Mouse (Mus musculus): ENCODE data around the gene Eif3a. TPM values are rescaled to one million over a fixed set of nuclear protein-coding genes. Genes with fewer than 3 reads are reported as not detected.

The Eif3a gene
- polyA plus RNA-seq, 1 experiment = 454 TPM

DNA sequence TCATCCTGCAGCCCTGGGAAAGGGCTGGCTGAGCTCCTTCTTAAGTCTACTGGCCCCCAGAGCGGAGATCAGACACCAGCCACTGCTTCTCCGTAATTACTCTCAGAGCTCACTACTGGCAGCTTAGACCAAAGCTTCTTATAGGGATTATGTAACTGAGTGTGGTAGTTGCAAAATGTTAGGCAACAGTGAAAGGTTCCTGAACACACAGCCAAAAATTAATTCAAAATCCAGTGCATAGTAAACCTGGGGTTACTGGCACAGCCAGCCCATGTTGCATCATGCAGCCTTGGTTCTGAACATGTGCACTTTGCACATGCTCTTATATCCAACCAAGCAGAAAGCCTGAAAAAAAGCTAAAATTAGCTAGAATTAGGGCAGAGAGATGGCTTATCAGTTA, 4.8 kb upstream of the Eif3a start:
- Histone ChIP-seq H3K36me3 (ENCODE audit: control insufficient read depth, insufficient read depth, low read length, poor library complexity, severe bottlenecking) (no peaks in the 10 kb centered on the region), H3K4me1 (ENCODE audit: control insufficient read depth, insufficient read depth, low read length) (no peaks in the 10 kb centered on the region), H3K9me3 (replicated peaks; ENCODE audit: control insufficient read depth, insufficient read depth, low read length, poor library complexity, severe bottlenecking) (no peaks in the 10 kb centered on the region), H3K9ac (ENCODE audit: low read depth, poor library complexity, severe bottlenecking) (no peak overlapping the region), H3K27me3 (ENCODE audit: control insufficient read depth, insufficient read depth, low read length, poor library complexity, severe bottlenecking) (no peaks in the 10 kb centered on the region), H3K4me3 (ENCODE audit: low read depth, low read length) (no peak overlapping the region), H3K27ac (ENCODE audit: insufficient read depth, low read length) (no peak overlapping the region)
- no peak for TF ChIP-seq EP300 (IDR thresholded peaks at IDR 0.05; ENCODE audit: insufficient read depth, low read depth, low read length)
- TF ChIP-seq POLR2A (IDR thresholded peaks at IDR 0.05; ENCODE audit: insufficient read depth, low read length) = no peak
- TF ChIP-seq CTCF (IDR thresholded peaks at IDR 0.05; ENCODE audit: low read depth, low read length) = no peak

DNA sequence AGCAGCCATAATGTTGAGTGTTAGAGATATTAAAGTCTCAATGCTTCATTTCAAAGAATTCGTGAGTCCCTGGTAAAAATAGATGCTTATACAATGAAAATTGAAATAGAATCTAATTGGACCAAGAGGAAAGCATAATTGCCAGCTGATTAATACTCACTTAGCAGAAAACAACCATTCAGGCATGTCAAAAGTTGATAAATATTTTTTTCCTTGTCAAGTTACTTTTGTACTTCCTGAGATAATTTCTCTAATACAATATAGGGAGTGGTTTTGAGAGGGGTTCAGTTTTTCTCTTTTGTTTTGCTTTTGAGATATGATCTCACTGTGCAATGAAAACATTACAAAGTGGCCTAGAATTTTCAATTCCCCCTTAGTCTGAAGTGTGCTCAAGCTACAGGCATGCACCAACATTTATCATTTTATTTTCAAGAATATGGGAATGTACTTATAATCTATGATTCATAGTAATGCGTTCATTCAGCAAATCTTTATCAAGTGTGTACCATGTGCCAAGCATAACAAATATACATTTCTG, 2.8 kb upstream of the Eif3a start:
- Histone ChIP-seq H3K27me3 (ENCODE audit: control insufficient read depth, insufficient read depth, low read length, poor library complexity, severe bottlenecking) (no peaks in the 10 kb centered on the region), H3K36me3 (ENCODE audit: control insufficient read depth, insufficient read depth, low read length, poor library complexity, severe bottlenecking) (peaks cover 4% of the 10 kb centered on the region; the same call in 1 of the 2 replicates), H3K4me3 (ENCODE audit: low read depth, low read length) (no peak overlapping the region), H3K9ac (ENCODE audit: low read depth, poor library complexity, severe bottlenecking) (no peak overlapping the region), H3K9me3 (replicated peaks; ENCODE audit: control insufficient read depth, insufficient read depth, low read length, poor library complexity, severe bottlenecking) (no peaks in the 10 kb centered on the region), H3K27ac (ENCODE audit: insufficient read depth, low read length) (no peak overlapping the region), H3K4me1 (ENCODE audit: control insufficient read depth, insufficient read depth, low read length) (no peaks in the 10 kb centered on the region)
- TF ChIP-seq POLR2A (IDR thresholded peaks at IDR 0.05; ENCODE audit: insufficient read depth, low read length) (no peak), EP300 (IDR thresholded peaks at IDR 0.05; ENCODE audit: insufficient read depth, low read depth, low read length) (no peak), CTCF (IDR thresholded peaks at IDR 0.05; ENCODE audit: low read depth, low read length) (no peak)

DNA sequence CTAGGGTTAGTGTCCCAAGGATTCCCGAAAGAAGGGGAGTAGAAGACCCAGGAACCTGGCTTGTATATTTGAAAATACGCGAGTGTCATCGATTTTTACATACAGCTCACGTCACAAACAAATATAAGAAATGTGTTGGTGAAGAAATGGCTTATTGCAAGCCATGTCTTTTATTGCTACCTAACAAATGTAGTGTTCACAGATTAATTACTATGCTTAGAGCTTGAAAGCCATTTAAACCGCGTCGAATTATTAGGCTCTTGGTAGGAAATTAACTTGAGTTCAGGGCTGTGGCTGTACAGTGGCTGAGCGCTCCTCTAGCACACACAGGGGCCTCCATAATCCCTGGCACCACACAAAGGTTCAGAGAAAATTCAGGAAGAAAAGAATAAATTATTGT, 706 bp upstream of the Eif3a start:
- peak overlapping the region; percentile 96 for H3K9ac ChIP-seq (ENCODE audit: low read depth, poor library complexity, severe bottlenecking)
- peaks cover 16% of the 10 kb centered on the region for H3K36me3 ChIP-seq (ENCODE audit: control insufficient read depth, insufficient read depth, low read length, poor library complexity, severe bottlenecking)
- H3K27me3 ChIP-seq (ENCODE audit: control insufficient read depth, insufficient read depth, low read length, poor library complexity, severe bottlenecking) = no peaks in the 10 kb centered on the region
- H3K4me3 ChIP-seq (ENCODE audit: low read depth, low read length) = peak overlapping the region; percentile 77
- no peaks in the 10 kb centered on the region for H3K4me1 ChIP-seq (ENCODE audit: control insufficient read depth, insufficient read depth, low read length)
- TF ChIP-seq EP300 (IDR thresholded peaks at IDR 0.05; ENCODE audit: insufficient read depth, low read depth, low read length) (no peak), POLR2A (IDR thresholded peaks at IDR 0.05; ENCODE audit: insufficient read depth, low read length) (no peak), CTCF (IDR thresholded peaks at IDR 0.05; ENCODE audit: low read depth, low read length) (no peak)
- peak overlapping the region; percentile 63 for H3K27ac ChIP-seq (ENCODE audit: insufficient read depth, low read length)
- H3K9me3 ChIP-seq (replicated peaks; ENCODE audit: control insufficient read depth, insufficient read depth, low read length, poor library complexity, severe bottlenecking) = no peaks in the 10 kb centered on the region

DNA sequence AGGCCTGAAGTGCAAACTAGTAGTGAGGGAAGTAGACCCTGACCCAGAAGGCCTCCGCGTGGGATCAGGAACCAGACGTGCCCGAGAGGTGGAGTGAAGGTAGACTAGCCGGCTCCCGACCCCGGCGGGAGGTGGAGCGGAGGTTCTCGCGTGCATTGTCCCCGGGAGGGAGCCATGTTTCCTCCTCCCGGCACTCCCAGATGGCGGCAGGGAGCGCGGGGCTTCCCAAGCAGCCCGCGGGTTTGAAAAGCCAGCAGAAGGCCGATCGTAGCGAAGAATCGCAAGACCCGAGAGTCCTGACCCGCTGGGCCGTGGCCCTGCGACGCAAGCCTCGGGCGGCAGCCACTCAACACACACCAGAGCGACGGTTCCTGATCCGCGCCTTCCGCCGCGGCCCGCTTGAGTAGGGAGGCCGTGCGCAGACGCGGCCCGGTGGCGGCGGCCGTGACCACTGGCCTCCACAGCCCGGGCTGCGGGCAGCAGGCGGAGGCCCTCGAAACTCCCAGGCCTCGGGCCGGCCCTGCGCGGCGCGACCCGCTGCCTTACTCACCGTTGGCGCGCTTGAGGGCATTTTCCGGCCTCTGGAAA, 445 bp downstream of the Eif3a start:
- Histone ChIP-seq H3K4me3 (ENCODE audit: low read depth, low read length) (peak overlapping the region; percentile 97), H3K9me3 (replicated peaks; ENCODE audit: control insufficient read depth, insufficient read depth, low read length, poor library complexity, severe bottlenecking) (no peaks in the 10 kb centered on the region), H3K27ac (ENCODE audit: insufficient read depth, low read length) (peak overlapping the region; percentile 12), H3K9ac (ENCODE audit: low read depth, poor library complexity, severe bottlenecking) (peak overlapping the region; percentile 96), H3K27me3 (ENCODE audit: control insufficient read depth, insufficient read depth, low read length, poor library complexity, severe bottlenecking) (no peaks in the 10 kb centered on the region), H3K36me3 (ENCODE audit: control insufficient read depth, insufficient read depth, low read length, poor library complexity, severe bottlenecking) (peaks cover 19% of the 10 kb centered on the region), H3K4me1 (ENCODE audit: control insufficient read depth, insufficient read depth, low read length) (no peaks in the 10 kb centered on the region)
- TF ChIP-seq EP300 (IDR thresholded peaks at IDR 0.05; ENCODE audit: insufficient read depth, low read depth, low read length) = no peak
- TF ChIP-seq POLR2A (IDR thresholded peaks at IDR 0.05; ENCODE audit: insufficient read depth, low read length) = no peak
- no peak for TF ChIP-seq CTCF (IDR thresholded peaks at IDR 0.05; ENCODE audit: low read depth, low read length)

DNA sequence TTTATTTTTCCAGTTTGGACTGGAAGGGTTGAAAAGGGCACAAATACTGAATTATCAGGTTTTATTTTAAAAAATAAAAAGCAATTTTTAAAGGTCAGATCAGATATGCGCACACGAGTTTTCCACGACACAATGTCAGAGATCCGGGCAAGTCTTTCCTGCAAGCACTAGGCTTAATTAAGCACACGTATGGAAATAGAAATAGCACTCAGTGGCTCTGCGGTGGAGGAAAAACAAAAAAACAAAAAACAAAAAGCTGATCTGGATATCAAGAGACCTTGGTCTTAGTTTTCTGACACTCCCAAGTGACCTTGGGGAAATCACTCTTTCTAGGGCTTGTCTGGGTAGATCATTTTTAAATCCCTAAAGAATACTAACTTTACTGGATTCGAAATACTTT, 1.0 kb downstream of the Eif3a start:
- TF ChIP-seq CTCF (IDR thresholded peaks at IDR 0.05; ENCODE audit: low read depth, low read length) (no peak), POLR2A (IDR thresholded peaks at IDR 0.05; ENCODE audit: insufficient read depth, low read length) (no peak), EP300 (IDR thresholded peaks at IDR 0.05; ENCODE audit: insufficient read depth, low read depth, low read length) (no peak)
- Histone ChIP-seq H3K36me3 (ENCODE audit: control insufficient read depth, insufficient read depth, low read length, poor library complexity, severe bottlenecking) (peaks cover 22% of the 10 kb centered on the region), H3K27me3 (ENCODE audit: control insufficient read depth, insufficient read depth, low read length, poor library complexity, severe bottlenecking) (no peaks in the 10 kb centered on the region), H3K9ac (ENCODE audit: low read depth, poor library complexity, severe bottlenecking) (peak overlapping the region; percentile 96), H3K4me1 (ENCODE audit: control insufficient read depth, insufficient read depth, low read length) (no peaks in the 10 kb centered on the region), H3K9me3 (replicated peaks; ENCODE audit: control insufficient read depth, insufficient read depth, low read length, poor library complexity, severe bottlenecking) (no peaks in the 10 kb centered on the region), H3K27ac (ENCODE audit: insufficient read depth, low read length) (peak overlapping the region; percentile 12; the same call in 1 of the 2 replicates), H3K4me3 (ENCODE audit: low read depth, low read length) (peak overlapping the region; percentile 97)

DNA sequence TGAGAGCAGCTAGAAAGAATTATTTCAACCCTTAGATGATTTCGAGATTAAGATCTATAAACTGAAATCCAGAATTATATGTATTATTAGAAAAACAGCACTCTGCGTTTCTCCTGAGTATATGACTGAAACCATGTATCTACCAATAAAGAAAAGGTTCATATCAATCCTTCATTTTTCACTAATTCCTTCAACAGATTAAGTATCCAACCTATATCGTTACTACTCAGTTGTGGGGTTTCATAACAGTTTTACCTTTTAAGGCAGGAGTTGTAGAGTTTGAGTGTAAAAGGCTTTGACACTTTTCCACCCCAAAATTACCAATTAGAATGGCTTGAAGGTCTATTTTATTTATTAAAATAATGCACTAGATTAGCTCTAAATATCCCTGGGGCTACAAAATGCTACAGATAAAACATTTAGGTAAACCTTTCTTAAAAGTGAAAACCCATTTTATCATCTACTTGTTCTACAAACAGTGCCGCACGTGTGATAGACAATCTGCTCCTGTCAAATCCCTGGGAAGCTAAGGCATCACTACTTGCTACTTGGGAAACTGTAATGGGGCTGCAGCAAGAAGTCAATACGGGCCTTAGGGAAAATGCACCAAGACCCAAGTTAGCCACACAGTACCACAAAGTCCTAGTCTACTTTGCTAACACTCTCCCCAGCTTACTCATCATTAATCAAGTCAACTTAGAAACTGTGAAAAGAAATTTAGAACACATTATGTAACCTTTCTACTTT, 2.1 kb downstream of the Eif3a start:
- TF ChIP-seq CTCF (IDR thresholded peaks at IDR 0.05; ENCODE audit: low read depth, low read length) (no peak), POLR2A (IDR thresholded peaks at IDR 0.05; ENCODE audit: insufficient read depth, low read length) (no peak), EP300 (IDR thresholded peaks at IDR 0.05; ENCODE audit: insufficient read depth, low read depth, low read length) (no peak)
- H3K27me3 ChIP-seq (ENCODE audit: control insufficient read depth, insufficient read depth, low read length, poor library complexity, severe bottlenecking) = no peaks in the 10 kb centered on the region
- H3K36me3 ChIP-seq (ENCODE audit: control insufficient read depth, insufficient read depth, low read length, poor library complexity, severe bottlenecking) = peaks cover 31% of the 10 kb centered on the region
- H3K4me3 ChIP-seq (ENCODE audit: low read depth, low read length) = peak overlapping the region; percentile 61
- no peak overlapping the region for H3K27ac ChIP-seq (ENCODE audit: insufficient read depth, low read length)
- no peaks in the 10 kb centered on the region for H3K9me3 ChIP-seq (replicated peaks; ENCODE audit: control insufficient read depth, insufficient read depth, low read length, poor library complexity, severe bottlenecking)
- peak overlapping the region; percentile 96 for H3K9ac ChIP-seq (ENCODE audit: low read depth, poor library complexity, severe bottlenecking)
- H3K4me1 ChIP-seq (ENCODE audit: control insufficient read depth, insufficient read depth, low read length) = no peaks in the 10 kb centered on the region
